Mouse (Mus musculus): ENCODE measurements around the gene Dip2a.

- TF ChIP-seq CTCF (IDR thresholded peaks at IDR 0.05; ENCODE audit: low read depth, low read length) (no peak), POLR2A (IDR thresholded peaks at IDR 0.05; ENCODE audit: extremely low read depth, insufficient read depth, low read length) (no peak)
Observed at GRCm38 (mm10) chr10:76253079-76253478, 92.0 kb downstream of the Dip2a start.
